Comparison of ENCODE assay signal across 7 mouse cellular contexts in genomic region chr12:110702556-110702955, GRCm38 (mm10). TPM values are rescaled to one million over a fixed set of nuclear protein-coding genes. Genes with fewer than 3 reads are reported as not detected.
DNase-seq lines count a peak whose midpoint lies in the region; ATAC-seq and TF ChIP-seq lines count a peak whose summit lies in the region.

Gene Hsp90aa1, minus strand, starts transcription at chr12:110702728.

- TF ChIP-seq EP300 in ES-Bruce4 (IDR thresholded peaks at IDR 0.05; ENCODE audit: insufficient read depth, low read depth, low read length), result peak; percentile 88

- peak within 1 kb of the TSS; percentile 93 for H3K27ac ChIP-seq in ES-Bruce4 (ENCODE audit: insufficient read depth, low read length)
- no peak within 1 kb of the TSS for H3K27ac ChIP-seq in limb, embryonic 14.5 days (replicated peaks; ENCODE audit: low read depth, low read length)
- H3K27ac ChIP-seq in stomach, embryonic 14.5 days (ENCODE audit: low read length), result no peak within 1 kb of the TSS

- 43% methylated on average over 4 of the region's 4 CpGs for WGBS in limb, embryonic 14.5 days
- 58% methylated on average over 4 of the region's 4 CpGs for WGBS in stomach, embryonic 14.5 days

- H3K36me3 ChIP-seq in ES-Bruce4 (ENCODE audit: control insufficient read depth, insufficient read depth, low read length, poor library complexity, severe bottlenecking), result no peaks in the 10 kb centered on the region
- no peaks in the 10 kb centered on the region for H3K36me3 ChIP-seq in limb, embryonic 14.5 days (ENCODE audit: control insufficient read depth, insufficient read depth, low read length)
- H3K36me3 ChIP-seq in stomach, embryonic 14.5 days (ENCODE audit: control insufficient read depth, insufficient read depth, low read length), result no peaks in the 10 kb centered on the region

- H3K27me3 ChIP-seq in ES-Bruce4 (ENCODE audit: control insufficient read depth, insufficient read depth, low read length, poor library complexity, severe bottlenecking), result no peaks in the 10 kb centered on the region
- H3K27me3 ChIP-seq in limb, embryonic 14.5 days (ENCODE audit: control insufficient read depth, insufficient read depth, low read length), result no peaks in the 10 kb centered on the region
- no peaks in the 10 kb centered on the region for H3K27me3 ChIP-seq in stomach, embryonic 14.5 days (ENCODE audit: control insufficient read depth, insufficient read depth, low read length)

- DNase-seq in heart, postnatal 36 days, result no peak
- DNase-seq in limb, embryonic 14.5 days (ENCODE audit: low spot score), result no peak
- no peak for DNase-seq in MN1 (ENCODE audit: low spot score)

- no peak for TF ChIP-seq CTCF in ES-Bruce4 (IDR thresholded peaks at IDR 0.05; ENCODE audit: low read depth, low read length)

- no peaks in the 10 kb centered on the region for H3K9me3 ChIP-seq in ES-Bruce4 (replicated peaks; ENCODE audit: control insufficient read depth, insufficient read depth, low read length, poor library complexity, severe bottlenecking)
- H3K9me3 ChIP-seq in limb, embryonic 14.5 days (ENCODE audit: control insufficient read depth, low read length), result no peaks in the 10 kb centered on the region
- no peaks in the 10 kb centered on the region for H3K9me3 ChIP-seq in stomach, embryonic 14.5 days (ENCODE audit: control insufficient read depth, low read depth, low read length)

- H3K4me1 ChIP-seq in ES-Bruce4 (ENCODE audit: control insufficient read depth, insufficient read depth, low read length), result peaks cover 7% of the 10 kb centered on the region
- H3K4me1 ChIP-seq in limb, embryonic 14.5 days (ENCODE audit: control insufficient read depth, insufficient read depth, low read length), result no peaks in the 10 kb centered on the region
- 0 out of 2 replicates have a peak, but pooled peaks cover 3% of the 10 kb centered on the region for H3K4me1 ChIP-seq in stomach, embryonic 14.5 days (ENCODE audit: control insufficient read depth, insufficient read depth, low read length)

- peak within 1 kb of the TSS; percentile 94 for H3K9ac ChIP-seq in ES-Bruce4 (ENCODE audit: low read depth, poor library complexity, severe bottlenecking)
- no peak within 1 kb of the TSS for H3K9ac ChIP-seq in limb, embryonic 14.5 days (ENCODE audit: low read depth, low read length, severe bottlenecking)
- H3K9ac ChIP-seq in stomach, embryonic 14.5 days (replicated peaks; ENCODE audit: low read depth, low read length), result no peak within 1 kb of the TSS

- intact Hi-C loops in heart, postnatal 36 days (cut with DNase I), result loop anchor here (2.0 to 5.0 kb wide), 2 partner anchors 104 to 250 kb away; no protein-coding TSS in a partner anchor

- no peak for ATAC-seq in CD4-positive, CD25-positive, alpha-beta regulatory T cell, adult 4 months
- ATAC-seq in erythroid progenitor cell, adult 5-6 weeks (replicated peaks; ENCODE audit: low FRiP score, poor library complexity, severe bottlenecking), result no peak
- no peak for ATAC-seq in limb, embryonic 14.5 days (ENCODE audit: low FRiP score, low read depth)
- ATAC-seq in stomach, embryonic 14.5 days (ENCODE audit: insufficient number of reproducible peaks, insufficient read depth, low FRiP score, low read depth), result no peak

- peak within 1 kb of the TSS; percentile 69 for H3K4me3 ChIP-seq in ES-Bruce4 (ENCODE audit: low read depth, low read length)
- H3K4me3 ChIP-seq in limb, embryonic 14.5 days (replicated peaks; ENCODE audit: low read length), result no peak within 1 kb of the TSS
- H3K4me3 ChIP-seq in stomach, embryonic 14.5 days (ENCODE audit: low read depth, low read length), result no peak within 1 kb of the TSS

- no peak for TF ChIP-seq POLR2A in ES-Bruce4 (IDR thresholded peaks at IDR 0.05; ENCODE audit: insufficient read depth, low read length)
- TF ChIP-seq POLR2A in limb, embryonic 14.5 days (IDR thresholded peaks at IDR 0.05; ENCODE audit: borderline replicate concordance, extremely low read depth, insufficient read depth, insufficient read length), result no peak

- no peak within 1 kb of the TSS for H3K4me2 ChIP-seq in limb, embryonic 14.5 days (replicated peaks; ENCODE audit: low read depth, low read length, severe bottlenecking)
- H3K4me2 ChIP-seq in stomach, embryonic 14.5 days (replicated peaks; ENCODE audit: low read depth, low read length), result no peak within 1 kb of the TSS

RNA-seq across cellular contexts. Expression of gene Hsp90aa1, which starts in this region (rescaled TPM):
- 100 to 1,000 TPM; 140 to 181 TPM for polyA plus RNA-seq in CD4-positive, CD25-positive, alpha-beta regulatory T cell, adult 4 months (2017; shearing (Covaris generic))
- polyA plus RNA-seq in ES-Bruce4 (2011; ENCODE audit: insufficient read depth, insufficient read length, low read depth, missing spikeins), result 4,323 and 4,421 TPM in 2 replicates
- total RNA-seq in erythroid progenitor cell, adult 5-6 weeks (2015; ENCODE audit: low replicate concordance), result 338 and 340 TPM in 2 replicates
- 564 and 616 TPM in 2 replicates for total RNA-seq in erythroid progenitor cell, adult 5-6 weeks (2017; ENCODE audit: low replicate concordance)
- 100 to 1,000 TPM; 136 to 209 TPM for total RNA-seq in heart, postnatal 36 days (2021)
- polyA plus RNA-seq in limb, embryonic 14.5 days (2012; rRNA removed), result 164 and 169 TPM in 2 replicates
- 633 and 664 TPM in 2 replicates for polyA plus RNA-seq in limb, embryonic 14.5 days (2014; fragmentation: Nextera tagmentation; extraction: Ambion mirVana)
- 825 and 887 TPM in 2 replicates for polyA plus RNA-seq in stomach, embryonic 14.5 days (2014; fragmentation: Nextera tagmentation; extraction: Ambion mirVana)
